Mouse (Mus musculus) megakaryocyte, embryonic 14.5 days (primary cell): Measurements from ENCODE around the gene Naip5.

Source experiments
- FLI1 ChIP-seq: IDR thresholded peaks from 2 replicates; pipeline ENCODE4 v1.6.1; 2012; ENCODE audit warnings: low read length, inconsistent platforms, mixed read lengths
- GATA1 ChIP-seq: IDR thresholded peaks from 3 replicates; pipeline ENCODE4 v1.6.1; 2012; ENCODE audit warnings: mixed read lengths, low read length, inconsistent platforms, borderline replicate concordance

DNA sequence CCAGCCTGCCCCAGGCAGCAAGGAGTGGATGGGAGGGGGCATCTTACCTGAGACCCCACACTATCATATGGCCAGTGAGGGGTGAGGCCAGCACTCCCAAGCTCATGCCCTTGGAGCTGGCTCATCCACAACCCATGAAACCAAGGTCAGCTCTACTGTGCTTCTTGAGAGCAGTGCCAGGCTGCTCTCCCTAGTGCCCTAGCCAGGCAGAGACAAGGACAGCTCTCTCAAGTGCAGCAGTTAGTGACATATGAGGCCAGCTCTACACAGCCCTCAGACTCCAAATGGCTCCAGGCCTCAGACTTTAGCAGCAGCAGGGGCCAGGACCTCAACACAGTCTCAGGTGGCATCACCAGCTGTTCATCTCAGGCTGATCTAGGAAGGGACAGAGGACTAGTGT lies 2.4 kb downstream of the Naip5 start:
- no peak for TF ChIP-seq GATA1
- TF ChIP-seq FLI1: no peak
